Mouse (Mus musculus): ENCODE measurements around the gene Dvl3.
A peak's percentile ranks its signal among the peaks of the same experiment; 100 is the strongest.

The Dvl3 gene

GRCm38 (mm10) chr16:20497980-20498676, 18.7 kb upstream of the Dvl3 start:
- DNase-seq, result no peak

DNA sequence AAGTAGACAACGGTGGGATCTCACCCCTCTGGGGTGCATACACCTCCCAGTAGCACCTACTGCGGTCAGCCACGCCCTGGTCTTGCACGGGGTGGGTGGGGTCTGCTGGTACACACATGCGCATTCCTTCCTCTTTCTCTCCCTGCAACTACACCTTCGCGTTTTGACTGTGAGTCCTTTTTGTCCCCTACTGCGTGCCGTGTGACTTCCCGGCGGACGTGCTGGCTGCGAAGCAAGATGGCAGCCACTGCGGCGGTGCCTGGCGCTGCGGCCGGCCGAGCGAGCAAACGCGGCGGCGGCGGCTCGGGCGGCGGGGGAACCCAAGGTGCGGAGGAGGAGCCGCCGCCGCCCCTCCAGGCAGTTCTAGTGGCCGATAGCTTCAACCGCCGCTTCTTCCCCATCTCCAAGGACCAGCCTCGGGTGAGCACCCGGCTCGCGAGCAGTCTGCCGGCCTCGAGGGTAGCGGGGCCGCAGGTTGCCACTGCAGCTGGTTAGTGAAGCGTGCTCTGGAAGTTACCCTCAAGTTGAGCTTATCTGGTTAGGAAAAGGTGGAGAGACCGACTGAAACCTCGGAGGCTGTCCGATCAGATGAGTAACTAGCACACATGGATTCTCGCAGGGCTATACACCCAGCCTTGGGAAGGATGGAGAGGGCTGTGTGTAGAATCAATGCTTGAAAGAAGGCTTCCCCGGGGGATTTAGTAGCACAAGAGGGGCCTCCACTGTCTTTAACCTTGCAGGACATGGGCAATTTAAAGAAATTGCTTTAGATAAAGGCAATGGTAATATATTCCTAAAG, 17.9 kb upstream of the Dvl3 start, which contains the start of gene Eif2b5:
Gene Eif2b5, plus strand, starts transcription at position 141 of the 799 bp plus-strand sequence.
- DNase-seq, result peak; percentile 93

DNA sequence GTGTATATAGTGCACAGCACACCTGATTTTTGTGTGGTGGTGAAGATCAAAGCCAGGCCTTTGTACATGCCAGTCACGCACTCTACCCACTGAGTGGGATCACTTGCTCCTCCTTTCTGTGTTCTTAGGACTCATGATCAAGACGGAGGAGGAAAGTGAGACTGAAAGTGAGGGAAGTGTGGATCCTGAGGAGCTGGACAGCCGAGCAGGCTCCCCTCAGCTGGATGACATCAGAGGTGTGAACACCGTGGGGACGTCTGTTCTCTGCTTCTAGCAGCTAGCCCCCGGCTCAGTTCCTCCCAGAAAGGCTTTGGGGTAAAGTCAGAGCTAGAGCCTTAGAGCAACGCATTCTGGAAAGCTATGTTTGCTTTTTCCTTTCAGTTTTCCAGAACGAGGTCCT, 10.8 kb upstream of the Dvl3 start:
- DNase-seq, result no peak

- DNase-seq, result peak; percentile 54
These were observed 7.4 kb upstream of the Dvl3 start for GRCm38 (mm10) chr16:20509349-20509748.

GRCm38 (mm10) chr16:20511277-20511847, 5.4 kb upstream of the Dvl3 start:
- DNase-seq, result no peak

GRCm38 (mm10) chr16:20516032-20516431, 750 bp upstream of the Dvl3 start:
- DNase-seq, result no peak

- DNase-seq, result no peak
These were observed 434 bp downstream of the Dvl3 start for GRCm38 (mm10) chr16:20517216-20517615.

DNA sequence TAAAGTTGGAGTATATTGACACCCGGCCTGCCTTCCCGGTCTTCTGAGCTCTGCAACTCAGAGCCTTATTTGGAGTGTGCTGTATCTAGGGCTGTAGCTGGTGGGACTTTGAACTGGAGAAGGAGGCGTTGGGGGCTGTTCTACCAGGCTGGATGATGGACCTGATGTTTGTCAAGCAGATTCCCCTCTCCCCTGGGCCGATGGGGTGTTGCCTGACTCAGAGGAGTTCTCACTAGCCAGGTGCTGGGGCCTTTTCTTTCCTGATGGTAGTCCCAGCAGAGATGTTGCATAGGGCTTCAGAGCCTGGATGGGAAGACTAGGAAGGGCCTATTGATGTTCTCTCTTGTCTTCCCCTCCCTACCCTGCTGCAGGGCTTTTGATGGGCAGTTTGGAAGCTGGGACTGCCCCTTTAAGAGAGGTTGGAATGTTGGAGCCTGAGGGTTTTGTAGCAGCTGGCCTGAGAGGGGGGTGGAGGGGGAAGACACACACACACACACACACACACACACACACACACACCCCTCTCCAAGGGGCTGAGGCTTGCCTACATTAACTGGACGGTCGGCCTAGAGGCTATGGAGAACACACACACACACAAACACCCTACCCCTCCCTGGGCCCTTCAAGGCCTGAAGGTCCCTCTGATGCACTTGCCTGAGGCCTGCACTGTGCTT, 1.1 kb downstream of the Dvl3 start:
- DNase-seq, result peak; percentile 77

- DNase-seq, result no peak
These were observed 7.1 kb downstream of the Dvl3 start for GRCm38 (mm10) chr16:20523886-20524285.

DNA sequence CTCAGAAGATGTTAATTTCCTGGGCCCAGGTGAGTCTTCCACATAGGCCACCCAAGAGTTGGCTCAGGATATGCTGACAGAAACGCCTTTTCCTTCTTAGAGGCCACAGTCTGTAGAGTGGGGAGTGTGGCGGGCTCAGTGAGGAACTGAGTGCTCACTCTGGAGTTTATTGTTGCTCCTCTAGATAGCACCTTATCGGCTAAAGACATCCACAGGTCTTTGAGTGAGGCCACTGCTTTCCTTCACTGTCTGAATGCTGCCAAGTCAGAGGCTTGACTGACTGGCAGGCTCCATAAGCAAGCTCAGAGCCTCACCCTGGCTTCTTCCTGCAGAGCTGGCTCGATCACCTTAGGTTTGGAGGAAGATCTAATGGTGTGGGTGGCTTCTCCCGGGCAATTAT, 12.0 kb downstream of the Dvl3 start:
- no peak for DNase-seq

- DNase-seq, result no peak
These were observed 12.6 kb downstream of the Dvl3 start for GRCm38 (mm10) chr16:20529375-20529774.

DNA sequence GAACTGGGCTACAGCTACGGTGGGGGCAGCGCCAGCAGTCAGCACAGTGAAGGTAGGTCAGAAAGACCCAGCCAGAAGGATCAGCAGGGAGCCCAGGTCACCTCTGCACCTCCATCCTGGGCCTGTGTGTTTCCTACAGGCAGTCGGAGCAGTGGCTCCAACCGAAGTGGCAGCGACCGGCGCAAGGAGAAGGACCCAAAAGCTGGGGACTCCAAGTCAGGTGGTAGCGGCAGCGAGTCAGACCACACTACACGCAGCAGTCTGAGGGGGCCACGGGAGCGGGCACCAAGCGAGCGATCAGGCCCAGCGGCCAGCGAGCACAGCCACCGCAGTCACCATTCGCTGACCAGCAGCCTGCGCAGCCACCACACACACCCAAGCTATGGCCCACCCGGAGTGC, 14.2 kb downstream of the Dvl3 start:
- DNase-seq, result no peak

DNA sequence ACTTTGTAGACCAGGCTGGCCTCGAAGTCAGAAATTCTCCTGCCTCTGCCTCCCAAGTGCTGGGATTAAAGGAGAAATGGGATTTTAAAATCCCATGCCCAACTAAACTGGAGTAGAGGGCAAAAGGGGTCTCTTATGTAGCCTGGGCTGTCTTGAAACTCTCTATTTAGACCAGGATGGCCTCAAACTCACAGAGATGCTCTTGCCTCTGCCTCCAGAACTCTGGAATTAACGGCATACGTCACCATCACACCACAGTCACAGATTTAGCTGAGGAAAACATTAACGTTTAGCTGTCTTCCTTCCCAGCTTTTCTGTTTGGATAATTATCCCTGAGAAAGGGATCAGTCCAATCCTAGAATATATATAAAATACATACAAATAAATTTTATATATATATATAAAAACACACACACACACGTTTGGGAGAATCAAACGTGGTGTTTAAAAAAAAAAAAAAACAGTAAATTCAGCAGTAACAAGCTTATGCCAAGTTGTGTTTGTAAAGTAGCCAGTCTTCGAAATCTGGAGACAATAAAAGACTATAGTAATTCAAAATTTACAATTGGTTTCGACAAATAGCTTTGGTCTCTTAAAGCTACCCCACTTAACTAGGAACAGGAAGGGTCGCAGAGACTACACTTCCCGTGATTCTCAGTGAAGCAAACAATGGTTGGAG, 18.0 kb downstream of the Dvl3 start:
- no peak for DNase-seq

GRCm38 (mm10) chr16:20535296-20536080, 18.7 kb downstream of the Dvl3 start, which contains the start of gene Ap2m1:
Gene Ap2m1, plus strand, starts transcription at chr16:20535478.
- peak; percentile 98 for DNase-seq

GRCm38 (mm10) chr16:20536081-20536665, 19.4 kb downstream of the Dvl3 start:
- DNase-seq, result no peak

DNA sequence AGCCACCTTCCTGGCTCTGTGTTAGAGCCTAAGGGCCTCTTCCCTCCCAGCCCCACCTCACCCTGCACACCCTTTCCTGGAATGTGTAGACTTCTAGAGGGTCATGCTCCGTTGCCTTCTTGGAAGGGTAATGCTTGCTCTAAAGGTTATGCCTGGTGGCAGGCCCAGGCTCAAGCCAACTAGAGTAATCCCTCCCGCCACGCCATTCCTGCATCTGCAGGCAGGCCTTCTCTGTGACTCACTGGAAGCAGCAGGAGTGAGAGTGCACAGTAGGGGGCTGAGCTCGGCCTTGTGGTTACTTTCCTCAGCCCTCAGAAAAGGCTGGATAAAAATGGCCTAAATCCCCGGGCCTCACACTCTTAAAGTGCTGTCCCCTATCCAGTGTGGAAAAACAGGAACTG, 20.3 kb downstream of the Dvl3 start:
- peak; percentile 27 for DNase-seq

- DNase-seq, result no peak
These were observed 21.0 kb downstream of the Dvl3 start for GRCm38 (mm10) chr16:20537601-20538320.

- no peak for DNase-seq
These were observed 22.9 kb downstream of the Dvl3 start for GRCm38 (mm10) chr16:20539649-20540048.

- DNase-seq, result no peak
These were observed 23.7 kb downstream of the Dvl3 start for GRCm38 (mm10) chr16:20540438-20540837.

DNA sequence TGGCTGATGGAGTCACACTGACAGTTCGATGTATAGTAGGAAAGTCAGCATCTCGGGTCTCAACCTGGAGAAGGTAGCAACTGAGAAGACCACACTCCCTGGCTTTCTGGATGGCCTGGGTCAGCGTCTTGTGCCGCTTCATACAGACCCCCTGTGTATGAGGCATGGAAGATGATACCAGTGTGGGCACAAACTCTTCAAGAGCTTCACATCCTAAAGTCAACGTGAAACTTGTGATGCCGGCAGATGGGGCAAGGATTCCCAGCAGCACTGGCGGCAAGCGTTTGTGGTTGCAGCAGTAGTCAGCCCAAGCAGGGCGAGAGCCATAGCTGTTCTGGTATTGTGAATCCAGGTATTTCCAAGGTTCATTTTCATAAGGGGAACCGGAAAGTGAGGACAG, 28.9 kb downstream of the Dvl3 start:
- no peak for DNase-seq

DNA sequence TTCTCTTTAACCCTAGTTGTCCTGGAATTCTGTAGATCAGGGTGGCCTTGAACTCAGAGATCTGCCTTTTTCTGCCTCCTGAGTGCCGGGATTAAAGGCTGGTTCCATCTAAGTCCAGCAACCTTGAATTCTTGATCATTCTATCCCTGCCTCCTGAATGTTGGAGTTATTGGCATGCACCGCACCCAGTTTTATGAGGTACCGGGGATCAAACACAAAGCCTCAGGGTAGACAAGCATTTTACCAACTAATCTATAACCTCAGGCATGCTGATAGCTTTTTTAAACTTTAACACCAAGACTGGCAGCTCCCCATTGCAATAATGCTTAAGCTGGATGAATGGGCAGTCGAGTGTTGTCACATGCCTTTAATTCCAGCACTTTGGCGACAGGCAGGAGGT, 30.6 kb downstream of the Dvl3 start:
- DNase-seq, result no peak
